Mouse (Mus musculus) ovary, adult 18-20 months (tissue): ENCODE measurements around the gene Cog6.
A peak's percentile ranks its signal among the peaks of the same experiment; 100 is the strongest.

Source experiments
- DNase-seq: peaks from one replicate; pipeline ENCODE4 v3.0.0; 2022; ENCODE audit warnings: low spot score, mixed read lengths

The Cog6 gene

GRCm38 (mm10) chr3:53016436-53017340 is at the start of gene Cog6:
TSS of gene Cog6 (minus strand) at chr3:53017237.
- peak; percentile 75 for DNase-seq

GRCm38 (mm10) chr3:53066095-53066372 is 49.0 kb upstream of the Cog6 start:
- no peak for DNase-seq

GRCm38 (mm10) chr3:53065267-53066094 is 48.4 kb upstream of the Cog6 start:
- DNase-seq: no peak

- no peak for DNase-seq
Measured at GRCm38 (mm10) chr3:53063423-53064147, 46.5 kb upstream of the Cog6 start.

GRCm38 (mm10) chr3:53059959-53060358 is 42.9 kb upstream of the Cog6 start:
- no peak for DNase-seq

GRCm38 (mm10) chr3:53056430-53056829 is 39.4 kb upstream of the Cog6 start:
- DNase-seq: no peak

- DNase-seq: no peak
Measured at GRCm38 (mm10) chr3:53052385-53052784, 35.3 kb upstream of the Cog6 start.

- no peak for DNase-seq
Measured at GRCm38 (mm10) chr3:53046371-53046770, 29.3 kb upstream of the Cog6 start.

GRCm38 (mm10) chr3:53045697-53046096 is 28.7 kb upstream of the Cog6 start:
- DNase-seq: no peak

GRCm38 (mm10) chr3:53044682-53045299 is 27.8 kb upstream of the Cog6 start:
- no peak for DNase-seq

- no peak for DNase-seq
Measured at GRCm38 (mm10) chr3:53044238-53044637, 27.2 kb upstream of the Cog6 start.

- no peak for DNase-seq
Measured at GRCm38 (mm10) chr3:53043206-53043780, 26.3 kb upstream of the Cog6 start.

- no peak for DNase-seq
Measured at GRCm38 (mm10) chr3:53042240-53042567, 25.2 kb upstream of the Cog6 start.

- peak; percentile 28 for DNase-seq
Measured at GRCm38 (mm10) chr3:53041411-53042239, 24.6 kb upstream of the Cog6 start, which contains the start of gene Lhfp. TSS of gene Lhfp (plus strand) at chr3:53041528.

- no peak for DNase-seq
Measured at GRCm38 (mm10) chr3:53040593-53041410, 23.8 kb upstream of the Cog6 start.

- no peak for DNase-seq
Measured at GRCm38 (mm10) chr3:53039746-53040145, 22.7 kb upstream of the Cog6 start.

- DNase-seq: no peak
Measured at GRCm38 (mm10) chr3:53038913-53039312, 21.9 kb upstream of the Cog6 start.

- DNase-seq: no peak
Measured at GRCm38 (mm10) chr3:53036941-53037340, 19.9 kb upstream of the Cog6 start.

GRCm38 (mm10) chr3:53036076-53036475 is 19.0 kb upstream of the Cog6 start:
- DNase-seq: no peak

- peak; percentile 4 for DNase-seq
Measured at GRCm38 (mm10) chr3:53033448-53033847, 16.4 kb upstream of the Cog6 start.
